Mouse (Mus musculus) adrenal gland, postnatal 4 days (tissue): ENCODE measurements at regions not wholly inside any gene's neighbourhood (a gene's known extent, or its start where the extent isn't known, plus 50 kb on each side); places are given as distances from the start of the nearest gene placed in this dataset.

ENCODE experiments used
- DNase-seq, 2 experiments: peaks; one replicate each; pipeline ENCODE4 v3.0.0; 2021 to 2022; ENCODE audit warnings: low spot score in 2 of 2, mixed read lengths in 2 of 2

GRCm38 (mm10) chr3:35688111-35688510, 65.8 kb upstream of the Atp11b start:
- DNase-seq = no peak

- DNase-seq = no peak
Observed at GRCm38 (mm10) chr3:35688781-35689180, 65.1 kb upstream of the Atp11b start.

GRCm38 (mm10) chr3:35693039-35693438, 60.9 kb upstream of the Atp11b start:
- DNase-seq = peak in 1 of 2 experiments; percentile 36

- no peak for DNase-seq
Observed at GRCm38 (mm10) chr3:35693551-35693950, 60.4 kb upstream of the Atp11b start.

- no peak for DNase-seq
Observed at GRCm38 (mm10) chr3:35694241-35694640, 59.7 kb upstream of the Atp11b start.

- no peak for DNase-seq
Observed at GRCm38 (mm10) chr3:35695859-35696258, 58.0 kb upstream of the Atp11b start.

GRCm38 (mm10) chr3:35699266-35699665, 54.6 kb upstream of the Atp11b start:
- DNase-seq = no peak

- DNase-seq = no peak
Observed at GRCm38 (mm10) chr3:35699979-35700378, 53.9 kb upstream of the Atp11b start.

GRCm38 (mm10) chr3:35703528-35704327, 50.2 kb upstream of the Atp11b start:
- no peak for DNase-seq
